Mouse (Mus musculus) CD4-positive helper T cell, adult 2 months (primary cell): ENCODE results near the gene Tmem174.

Experiments used
- DNase-seq: peaks from one replicate; pipeline ENCODE4 v3.0.0-alpha.2; 2012; ENCODE audit warnings: low read depth, missing footprints, low spot score

The Tmem174 gene

GRCm38 (mm10) chr13:98637145-98637544 lies at the start of gene Tmem174:
Gene Tmem174 (minus strand): TSS chr13:98637410.
- no peak for DNase-seq

GRCm38 (mm10) chr13:98684144-98684900 lies 47.1 kb upstream of the Tmem174 start:
- no peak for DNase-seq

- no peak for DNase-seq
Measured at GRCm38 (mm10) chr13:98683412-98683811, 46.2 kb upstream of the Tmem174 start.

GRCm38 (mm10) chr13:98680470-98681060 lies 43.4 kb upstream of the Tmem174 start:
- no peak for DNase-seq

GRCm38 (mm10) chr13:98679631-98680041 lies 42.4 kb upstream of the Tmem174 start:
- no peak for DNase-seq

GRCm38 (mm10) chr13:98679230-98679629 lies 42.0 kb upstream of the Tmem174 start:
- no peak for DNase-seq

GRCm38 (mm10) chr13:98673922-98674321 lies 36.7 kb upstream of the Tmem174 start:
- DNase-seq, result no peak

- DNase-seq, result no peak
Measured at GRCm38 (mm10) chr13:98669296-98669695, 32.1 kb upstream of the Tmem174 start.

- DNase-seq, result no peak
Measured at GRCm38 (mm10) chr13:98667316-98667715, 30.1 kb upstream of the Tmem174 start.

- no peak for DNase-seq
Measured at GRCm38 (mm10) chr13:98665240-98665639, 28.0 kb upstream of the Tmem174 start.

GRCm38 (mm10) chr13:98662173-98662675 lies 25.0 kb upstream of the Tmem174 start:
- no peak for DNase-seq

- no peak for DNase-seq
Measured at GRCm38 (mm10) chr13:98656034-98656471, 18.8 kb upstream of the Tmem174 start.

- no peak for DNase-seq
Measured at GRCm38 (mm10) chr13:98655346-98655745, 18.1 kb upstream of the Tmem174 start.

- no peak for DNase-seq
Measured at GRCm38 (mm10) chr13:98654129-98654939, 17.1 kb upstream of the Tmem174 start.

- no peak for DNase-seq
Measured at GRCm38 (mm10) chr13:98652194-98652593, 15.0 kb upstream of the Tmem174 start.

- peak; percentile 13 for DNase-seq
Measured at GRCm38 (mm10) chr13:98651228-98651977, 14.2 kb upstream of the Tmem174 start.

- no peak for DNase-seq
Measured at GRCm38 (mm10) chr13:98647775-98648568, 10.8 kb upstream of the Tmem174 start.

GRCm38 (mm10) chr13:98638507-98639166 lies 1.4 kb upstream of the Tmem174 start:
- DNase-seq, result no peak

GRCm38 (mm10) chr13:98636571-98636970 lies 639 bp downstream of the Tmem174 start:
- no peak for DNase-seq
